Mouse (Mus musculus) heart, postnatal 0 days (tissue): ENCODE results near the gene Efna5. TPM values are rescaled to one million over a fixed set of nuclear protein-coding genes. Genes with fewer than 3 reads are reported as not detected.

Source experiments
- ATAC-seq: fragments of 200-750 bp; cut with Nextera tagmentation; 2 replicates; pipeline ENCODE4 v1.8.0; 2017; ENCODE audit warnings: low read depth, moderate number of reproducible peaks, moderate library complexity; ENCODE audit not compliant: insufficient read depth
- DNase-seq: peaks from one replicate; pipeline ENCODE4 v3.0.0-alpha.2; 2016; ENCODE audit warnings: low spot score
- H3K27ac ChIP-seq: fragments of 300-500 bp; sonication (generic); 2 replicates; pipeline ENCODE4 v1.5.1; 2014; ENCODE audit warnings: low read depth, mild to moderate bottlenecking
- H3K27me3 ChIP-seq: fragments of 300-500 bp; sonication (generic); 2 replicates; pipeline ENCODE4 v1.6.1; 2014; ENCODE audit warnings: low read length, mixed read lengths; ENCODE audit not compliant: control insufficient read depth, insufficient read depth
- H3K36me3 ChIP-seq: fragments of 300-500 bp; sonication (generic); replicated peaks from 2 replicates; pipeline ENCODE4 v1.6.1; 2014; ENCODE audit warnings: low read length, mixed read lengths; ENCODE audit not compliant: control insufficient read depth, insufficient read depth
- H3K4me1 ChIP-seq: fragments of 300-500 bp; sonication (generic); 2 replicates; pipeline ENCODE4 v1.6.1; 2014; ENCODE audit warnings: antibody characterized with exemption; ENCODE audit not compliant: control insufficient read depth, insufficient read depth
- H3K4me2 ChIP-seq: fragments of 300-500 bp; sonication (generic); 2 replicates; pipeline ENCODE4 v1.6.1; 2014; ENCODE audit warnings: low read depth, mild to moderate bottlenecking, low read length, moderate library complexity
- H3K4me3 ChIP-seq: fragments of 300-500 bp; sonication (generic); 2 replicates; pipeline ENCODE4 v1.5.1; 2014; ENCODE audit warnings: low read depth, low read length
- H3K9ac ChIP-seq: fragments of 300-500 bp; sonication (generic); replicated peaks from 2 replicates; pipeline ENCODE4 v1.6.1; 2014; ENCODE audit warnings: low read depth, low read length, mixed read lengths
- H3K9me3 ChIP-seq: fragments of 300-500 bp; sonication (generic); replicated peaks from 2 replicates; pipeline ENCODE4 v1.6.1; 2016; ENCODE audit warnings: low read length; ENCODE audit not compliant: control insufficient read depth
- CTCF ChIP-seq: IDR thresholded peaks from 2 replicates; pipeline ENCODE4 v1.5.1; 2016; ENCODE audit warnings: antibody characterized with exemption, control low read depth, low read depth
- EP300 ChIP-seq: IDR thresholded peaks from 2 replicates; pipeline ENCODE4 v1.6.1; 2016; ENCODE audit warnings: antibody characterized with exemption, low read depth
- WGBS: fragments of 180-500 bp; shearing (Covaris S2); extraction: QIAGEN DNeasy Blood & Tissue Kit; methylation state at CpG from one replicate; pipeline ENCODE4 v1.1.7; 2014; 5-methylcytosine and 5-hydroxymethylcytosine counted together
- polyA plus RNA-seq: library from polyadenylated mRNA; unstranded; fragments of >200 nt; fragmentation: Nextera tagmentation; extraction: Ambion mirVana; gene quantifications from 2 replicates; pipeline ENCODE4 v1.2.1, GENCODE M21; 2015
- total RNA-seq: library from RNA; depleted of rRNA; stranded (reverse); fragments of >200 nt; gene quantifications from 2 replicates; pipeline ENCODE4 v1.2.3, GENCODE M21; 2014; ENCODE audit warnings: low replicate concordance

Efna5 gene
- total and polyA plus RNA-seq, 2 experiments from 2014 or later, result 3.7 to 16.2 TPM

GRCm38 (mm10) chr17:62651696-62652095 lies 229.4 kb downstream of the Efna5 start:
- Histone ChIP-seq H3K9me3 (no peaks in the 10 kb centered on the region), H3K4me1 (peaks cover 14% of the 10 kb centered on the region), H3K4me3 (no peak overlapping the region), H3K27ac (no peak overlapping the region), H3K4me2 (no peak overlapping the region), H3K36me3 (no peaks in the 10 kb centered on the region), H3K27me3 (no peaks in the 10 kb centered on the region), H3K9ac (no peak overlapping the region)
- no peak for ATAC-seq
- TF ChIP-seq CTCF, result no peak
- TF ChIP-seq EP300, result no peak
- 70% methylated on average over 8 of the region's 8 CpGs for WGBS
- DNase-seq, result no peak

- H3K27ac ChIP-seq, result no peak overlapping the region
- H3K4me3 ChIP-seq, result no peak overlapping the region
- H3K4me1 ChIP-seq, result peaks cover 5% of the 10 kb centered on the region
- DNase-seq (peak; percentile 59), ATAC-seq (no peak)
- no peaks in the 10 kb centered on the region for H3K36me3 ChIP-seq
- H3K27me3 ChIP-seq, result no peaks in the 10 kb centered on the region
- no peak overlapping the region for H3K4me2 ChIP-seq
- H3K9me3 ChIP-seq, result no peaks in the 10 kb centered on the region
- TF ChIP-seq EP300, result no peak
- no peak for TF ChIP-seq CTCF
- no peak overlapping the region for H3K9ac ChIP-seq
- WGBS, result 50% methylated on average over 10 of the region's 10 CpGs
Measured at GRCm38 (mm10) chr17:62649293-62649950, 231.7 kb downstream of the Efna5 start.

- DNase-seq (no peak), ATAC-seq (no peak)
- H3K4me1 ChIP-seq, result peaks cover 6% of the 10 kb centered on the region
- WGBS, result 90% methylated on average over 8 of the region's 8 CpGs
- H3K4me2 ChIP-seq, result no peak overlapping the region
- H3K27ac ChIP-seq, result no peak overlapping the region
- no peaks in the 10 kb centered on the region for H3K36me3 ChIP-seq
- H3K9ac ChIP-seq, result no peak overlapping the region
- H3K27me3 ChIP-seq, result no peaks in the 10 kb centered on the region
- no peak overlapping the region for H3K4me3 ChIP-seq
- no peaks in the 10 kb centered on the region for H3K9me3 ChIP-seq
- TF ChIP-seq EP300, result no peak
- TF ChIP-seq CTCF, result no peak
Measured at GRCm38 (mm10) chr17:62646836-62647235, 234.3 kb downstream of the Efna5 start.

GRCm38 (mm10) chr17:62642447-62643145 lies 238.5 kb downstream of the Efna5 start:
- peak; percentile 80 for ATAC-seq
- peaks cover 6% of the 10 kb centered on the region; the same call in 1 of the 2 replicates for H3K4me1 ChIP-seq
- TF ChIP-seq EP300 (no peak), CTCF (no peak)
- no peaks in the 10 kb centered on the region for H3K27me3 ChIP-seq
- H3K36me3 ChIP-seq, result no peaks in the 10 kb centered on the region
- H3K9me3 ChIP-seq, result no peaks in the 10 kb centered on the region
- peak overlapping the region; percentile 17; the same call in 1 of the 2 replicates for H3K4me2 ChIP-seq
- H3K9ac ChIP-seq, result no peak overlapping the region
- DNase-seq, result peak; percentile 73
- peak overlapping the region; percentile 81 for H3K27ac ChIP-seq
- 62% methylated on average over 12 of the region's 12 CpGs for WGBS
- no peak overlapping the region for H3K4me3 ChIP-seq

GRCm38 (mm10) chr17:62640654-62641053 lies 240.5 kb downstream of the Efna5 start:
- no peak overlapping the region for H3K9ac ChIP-seq
- ATAC-seq (no peak), DNase-seq (no peak)
- no peak overlapping the region for H3K4me2 ChIP-seq
- no peak for TF ChIP-seq EP300
- no peak for TF ChIP-seq CTCF
- H3K4me1 ChIP-seq, result peaks cover 6% of the 10 kb centered on the region; the same call in 1 of the 2 replicates
- WGBS, result 89% methylated on average over 6 of the region's 6 CpGs
- H3K27ac ChIP-seq, result no peak overlapping the region
- H3K4me3 ChIP-seq, result no peak overlapping the region
- H3K9me3 ChIP-seq, result no peaks in the 10 kb centered on the region
- H3K36me3 ChIP-seq, result no peaks in the 10 kb centered on the region
- no peaks in the 10 kb centered on the region for H3K27me3 ChIP-seq
